Mouse (Mus musculus) gonadal fat pad, adult 2 months (tissue): ENCODE data around the gene Ppp1r12a. TPM values are rescaled to one million over a fixed set of nuclear protein-coding genes. Genes with fewer than 3 reads are reported as not detected.

Experiments
- DNase-seq: peaks from one replicate; pipeline ENCODE4 v3.0.0-alpha.2; 2012; ENCODE audit warnings: low read depth
- polyA plus RNA-seq: library from polyadenylated mRNA; depleted of rRNA; stranded (reverse); fragments of >200 nt; gene quantifications from 2 replicates; pipeline ENCODE4 v1.2.3, GENCODE M21; 2012; rRNA removed

Gene Ppp1r12a
- polyA plus RNA-seq, 1 experiment, result 44.5 TPM

GRCm38 (mm10) chr10:108332571-108333541, 170.9 kb downstream of the Ppp1r12a start:
- no peak for DNase-seq

- DNase-seq, result no peak
These were observed 171.6 kb downstream of the Ppp1r12a start for GRCm38 (mm10) chr10:108333642-108334041.

Other genes with a start within 250 kb of the Ppp1r12a start
- gene Pawr, start 169.9 kb downstream of the Ppp1r12a start, polyA plus RNA-seq, result 7.7 and 11.7 TPM in 2 replicates